Mouse (Mus musculus) neural tube, embryonic 14.5 days (tissue): ENCODE measurements around the gene Hoxc5. TPM values are rescaled to one million over a fixed set of nuclear protein-coding genes. Genes with fewer than 3 reads are reported as not detected.

Experiments used
- ATAC-seq: fragments of 200-750 bp; cut with Nextera tagmentation; 2 replicates; pipeline ENCODE4 v1.8.0; 2017; ENCODE audit warnings: low read depth, mild to moderate bottlenecking, moderate TSS enrichment, moderate library complexity
- H3K27ac ChIP-seq: fragments of 300-500 bp; sonication (generic); 2 replicates; pipeline ENCODE4 v1.5.1; 2014; ENCODE audit warnings: low read depth, mild to moderate bottlenecking, control low read depth, low read length, moderate library complexity, mixed read lengths
- H3K27me3 ChIP-seq: fragments of 300-500 bp; sonication (generic); 2 replicates; pipeline ENCODE4 v1.6.1; 2014; ENCODE audit warnings: low read length; ENCODE audit not compliant: control insufficient read depth, insufficient read depth
- H3K36me3 ChIP-seq: fragments of 300-500 bp; sonication (generic); 2 replicates; pipeline ENCODE4 v1.6.1; 2014; ENCODE audit warnings: low read length, mixed read lengths; ENCODE audit not compliant: control insufficient read depth, insufficient read depth
- H3K4me1 ChIP-seq: fragments of 300-500 bp; sonication (generic); 2 replicates; pipeline ENCODE4 v1.6.1; 2014; ENCODE audit warnings: low read length; ENCODE audit not compliant: control insufficient read depth, insufficient read depth
- H3K4me2 ChIP-seq: fragments of 300-500 bp; sonication (generic); 2 replicates; pipeline ENCODE4 v1.6.1; 2014; ENCODE audit warnings: mild to moderate bottlenecking, low read depth, low read length, control low read depth
- H3K4me3 ChIP-seq: fragments of 300-500 bp; sonication (generic); 2 replicates; pipeline ENCODE4 v1.5.1; 2014; ENCODE audit warnings: low read depth, low read length, control low read depth, mixed read lengths
- H3K9ac ChIP-seq: fragments of 300-500 bp; sonication (generic); replicated peaks from 2 replicates; pipeline ENCODE4 v1.6.1; 2014; ENCODE audit warnings: low read depth, mild to moderate bottlenecking, control low read depth, low read length, mixed read lengths
- H3K9me3 ChIP-seq: fragments of 300-500 bp; sonication (generic); 2 replicates; pipeline ENCODE4 v1.6.1; 2016; ENCODE audit warnings: low read length; ENCODE audit not compliant: control insufficient read depth
- WGBS: fragments of 180-500 bp; shearing (Covaris S2); extraction: QIAGEN DNeasy Blood & Tissue Kit; methylation state at CpG from one replicate; pipeline ENCODE4 v1.1.7; 2014; 5-methylcytosine and 5-hydroxymethylcytosine counted together
- polyA plus RNA-seq: library from polyadenylated mRNA; unstranded; fragments of >200 nt; fragmentation: Nextera tagmentation; extraction: Ambion mirVana; gene quantifications from 2 replicates; pipeline ENCODE4 v1.2.1, GENCODE M21; 2014

Gene Hoxc5
- polyA plus RNA-seq, 1 experiment from 2014 or later: 3.6 TPM

GRCm38 (mm10) chr15:102927032-102927645 is 40.1 kb upstream of the Hoxc5 start:
- WGBS: 2% methylated on average over 40 of the region's 40 CpGs
- Histone ChIP-seq H3K27me3 (peaks cover 66% of the 10 kb centered on the region), H3K27ac (no peak overlapping the region), H3K9me3 (no peaks in the 10 kb centered on the region), H3K4me3 (peak overlapping the region; percentile 6; the same call in 1 of the 2 replicates), H3K4me2 (peak overlapping the region; percentile 27; the same call in 1 of the 2 replicates), H3K4me1 (no peaks in the 10 kb centered on the region), H3K36me3 (no peaks in the 10 kb centered on the region), H3K9ac (no peak overlapping the region)
- ATAC-seq: no peak

- 0 out of 2 replicates have a peak, but pooled peaks cover 3% of the 10 kb centered on the region for H3K4me1 ChIP-seq
- no peak overlapping the region for H3K27ac ChIP-seq
- H3K36me3 ChIP-seq: no peaks in the 10 kb centered on the region
- H3K9ac ChIP-seq: no peak overlapping the region
- peak; percentile 60; the same call in 1 of the 2 replicates for ATAC-seq
- H3K4me2 ChIP-seq: no peak overlapping the region; the same call in 1 of the 2 replicates
- under 1% methylated on average over 23 of the region's 23 CpGs for WGBS
- H3K9me3 ChIP-seq: no peaks in the 10 kb centered on the region
- H3K27me3 ChIP-seq: peaks cover 62% of the 10 kb centered on the region
- H3K4me3 ChIP-seq: no peak overlapping the region; the same call in 1 of the 2 replicates
These were observed 35.4 kb upstream of the Hoxc5 start for GRCm38 (mm10) chr15:102931706-102932358.

GRCm38 (mm10) chr15:102934438-102934837 is 32.8 kb upstream of the Hoxc5 start:
- 2% methylated on average over 12 of the region's 12 CpGs for WGBS
- no peaks in the 10 kb centered on the region for H3K36me3 ChIP-seq
- H3K4me2 ChIP-seq: peak overlapping the region; percentile 29; the same call in 1 of the 2 replicates
- H3K27ac ChIP-seq: peak overlapping the region; percentile 28; the same call in 1 of the 2 replicates
- peak overlapping the region; percentile 26; the same call in 1 of the 2 replicates for H3K4me3 ChIP-seq
- H3K9ac ChIP-seq: peak overlapping the region; percentile 29; the same call in 1 of the 2 replicates
- ATAC-seq: no peak
- H3K4me1 ChIP-seq: 0 out of 2 replicates have a peak, but pooled peaks cover 3% of the 10 kb centered on the region
- H3K9me3 ChIP-seq: no peaks in the 10 kb centered on the region
- peaks cover 57% of the 10 kb centered on the region for H3K27me3 ChIP-seq

GRCm38 (mm10) chr15:102934897-102935296 is 32.3 kb upstream of the Hoxc5 start:
- Histone ChIP-seq H3K4me1 (0 out of 2 replicates have a peak, but pooled peaks cover 3% of the 10 kb centered on the region), H3K27me3 (peaks cover 57% of the 10 kb centered on the region), H3K4me3 (peak overlapping the region; percentile 26), H3K36me3 (no peaks in the 10 kb centered on the region), H3K9me3 (no peaks in the 10 kb centered on the region), H3K27ac (peak overlapping the region; percentile 28; the same call in 1 of the 2 replicates), H3K4me2 (peak overlapping the region; percentile 29; the same call in 1 of the 2 replicates), H3K9ac (peak overlapping the region; percentile 41)
- ATAC-seq: no peak
- WGBS: under 1% methylated on average over 25 of the region's 27 CpGs

- H3K4me3 ChIP-seq: peak within 1 kb of the TSS; percentile 31
- peak within 1 kb of the TSS; percentile 67 for H3K27ac ChIP-seq
- H3K4me1 ChIP-seq: 0 out of 2 replicates have a peak, but pooled peaks cover 3% of the 10 kb centered on the region
- under 1% methylated on average over 31 of the region's 31 CpGs for WGBS
- H3K9me3 ChIP-seq: no peaks in the 10 kb centered on the region
- H3K9ac ChIP-seq: peak within 1 kb of the TSS; percentile 47
- ATAC-seq: no peak
- peaks cover 58% of the 10 kb centered on the region for H3K27me3 ChIP-seq
- no peaks in the 10 kb centered on the region for H3K36me3 ChIP-seq
- H3K4me2 ChIP-seq: peak within 1 kb of the TSS; percentile 26
These were observed 30.8 kb upstream of the Hoxc5 start, which contains the start of gene Hoxc12 for GRCm38 (mm10) chr15:102936279-102936972. TSS of gene Hoxc12 (plus strand) at chr15:102936757.

- peak overlapping the region; percentile 31 for H3K4me3 ChIP-seq
- peaks cover 60% of the 10 kb centered on the region for H3K27me3 ChIP-seq
- peak overlapping the region; percentile 26 for H3K4me2 ChIP-seq
- no peak for ATAC-seq
- H3K36me3 ChIP-seq: no peaks in the 10 kb centered on the region
- H3K9me3 ChIP-seq: no peaks in the 10 kb centered on the region
- 0 out of 2 replicates have a peak, but pooled peaks cover 3% of the 10 kb centered on the region for H3K4me1 ChIP-seq
- H3K9ac ChIP-seq: peak overlapping the region; percentile 47
- H3K27ac ChIP-seq: peak overlapping the region; percentile 67
- WGBS: under 1% methylated on average over 46 of the region's 50 CpGs
These were observed 30.1 kb upstream of the Hoxc5 start for GRCm38 (mm10) chr15:102937036-102937666.

GRCm38 (mm10) chr15:102939256-102940155 is 27.7 kb upstream of the Hoxc5 start:
- Histone ChIP-seq H3K27ac (peak overlapping the region; percentile 55), H3K4me2 (peak overlapping the region; percentile 29), H3K36me3 (no peaks in the 10 kb centered on the region), H3K9me3 (no peaks in the 10 kb centered on the region), H3K27me3 (peaks cover 50% of the 10 kb centered on the region), H3K4me1 (0 out of 2 replicates have a peak, but pooled peaks cover 5% of the 10 kb centered on the region), H3K4me3 (peak overlapping the region; percentile 31), H3K9ac (peak overlapping the region; percentile 22; the same call in 1 of the 2 replicates)
- WGBS: 1% methylated on average over 34 of the region's 34 CpGs
- peak; percentile 47; the same call in 1 of the 2 replicates for ATAC-seq
